Mouse (Mus musculus): Measurements from ENCODE around the gene Mycn. TPM values are rescaled to one million over a fixed set of nuclear protein-coding genes. Genes with fewer than 3 reads are reported as not detected.

Mycn gene
- polyA plus RNA-seq (2012; rRNA removed): 2.6 and 2.8 TPM in 2 replicates

GRCm38 (mm10) chr12:12941661-12942363 is at the start of gene Mycn:
Mycn (minus strand) TSS chr12:12941914.

